Mouse (Mus musculus) ES-Bruce4 (cell line): ENCODE data around the gene Dot1l. TPM values are rescaled to one million over a fixed set of nuclear protein-coding genes. Genes with fewer than 3 reads are reported as not detected.
A peak's percentile ranks its signal among the peaks of the same experiment; 100 is the strongest.

Source experiments
- H3K27ac ChIP-seq: 2 replicates; pipeline ENCODE4 v1.5.1; 2012; ENCODE audit warnings: low read length, inconsistent platforms; ENCODE audit not compliant: insufficient read depth
- H3K27me3 ChIP-seq: 2 replicates; pipeline ENCODE4 v1.6.1; 2012; ENCODE audit warnings: mild to moderate bottlenecking, low read length, inconsistent platforms; ENCODE audit not compliant: control insufficient read depth, poor library complexity, insufficient read depth, severe bottlenecking
- H3K36me3 ChIP-seq: 2 replicates; pipeline ENCODE4 v1.6.1; 2012; ENCODE audit warnings: inconsistent platforms, mild to moderate bottlenecking, low read length, moderate library complexity; ENCODE audit not compliant: control insufficient read depth, poor library complexity, insufficient read depth, severe bottlenecking
- H3K4me1 ChIP-seq: one replicate; pipeline ENCODE4 v1.8.1; 2011; ENCODE audit warnings: low read length; ENCODE audit not compliant: control insufficient read depth, insufficient read depth
- H3K4me3 ChIP-seq: 2 replicates; pipeline ENCODE4 v1.5.1; 2011; ENCODE audit warnings: low read depth, mild to moderate bottlenecking, low read length
- H3K9ac ChIP-seq: 2 replicates; pipeline ENCODE4 v1.6.1; 2012; ENCODE audit warnings: low read depth, mild to moderate bottlenecking, inconsistent platforms; ENCODE audit not compliant: poor library complexity, severe bottlenecking
- H3K9me3 ChIP-seq: replicated peaks from 2 replicates; pipeline ENCODE4 v1.6.1; 2012; ENCODE audit warnings: mild to moderate bottlenecking, low read length, inconsistent platforms; ENCODE audit not compliant: control insufficient read depth, poor library complexity, insufficient read depth, severe bottlenecking
- CTCF ChIP-seq: IDR thresholded peaks from one replicate; pipeline ENCODE4 v1.8.1; 2011; ENCODE audit warnings: low read depth, low read length
- EP300 ChIP-seq: IDR thresholded peaks from 2 replicates; pipeline ENCODE4 v1.6.1; 2011; ENCODE audit warnings: low read depth, low read length; ENCODE audit not compliant: insufficient read depth
- POLR2A ChIP-seq: IDR thresholded peaks from one replicate; pipeline ENCODE4 v1.8.1; 2011; ENCODE audit warnings: low read length; ENCODE audit not compliant: insufficient read depth
- polyA plus RNA-seq: library from polyadenylated mRNA; stranded (reverse); fragments of >200 nt; gene quantifications from 2 replicates; pipeline ENCODE4 v1.2.4, GENCODE M21; 2011; ENCODE audit warnings: low read depth; ENCODE audit not compliant: missing spikeins, insufficient read depth, insufficient read length

Dot1l gene
- polyA plus RNA-seq, 1 experiment, result 42.6 TPM

GRCm38 (mm10) chr10:80792175-80793032, 37.4 kb downstream of the Dot1l start:
- Histone ChIP-seq H3K9ac (peak overlapping the region; percentile 9; the same call in 1 of the 2 replicates), H3K27ac (no peak overlapping the region), H3K9me3 (no peaks in the 10 kb centered on the region), H3K27me3 (no peaks in the 10 kb centered on the region), H3K36me3 (peaks cover 13% of the 10 kb centered on the region), H3K4me1 (peaks cover 2% of the 10 kb centered on the region), H3K4me3 (peak overlapping the region; percentile 19)
- no peak for TF ChIP-seq CTCF
- no peak for TF ChIP-seq EP300
- no peak for TF ChIP-seq POLR2A

GRCm38 (mm10) chr10:80793033-80793784, 38.2 kb downstream of the Dot1l start:
- TF ChIP-seq EP300 (no peak), POLR2A (no peak), CTCF (no peak)
- Histone ChIP-seq H3K36me3 (peaks cover 13% of the 10 kb centered on the region), H3K27me3 (no peaks in the 10 kb centered on the region), H3K9me3 (no peaks in the 10 kb centered on the region), H3K4me1 (peaks cover 2% of the 10 kb centered on the region), H3K9ac (no peak overlapping the region), H3K27ac (no peak overlapping the region), H3K4me3 (no peak overlapping the region)

- Histone ChIP-seq H3K9me3 (no peaks in the 10 kb centered on the region), H3K9ac (no peak overlapping the region), H3K36me3 (peaks cover 8% of the 10 kb centered on the region; the same call in 1 of the 2 replicates), H3K4me1 (peaks cover 2% of the 10 kb centered on the region), H3K27me3 (no peaks in the 10 kb centered on the region), H3K27ac (no peak overlapping the region), H3K4me3 (no peak overlapping the region)
- no peak for TF ChIP-seq EP300
- no peak for TF ChIP-seq POLR2A
- TF ChIP-seq CTCF, result no peak
Observed at GRCm38 (mm10) chr10:80793803-80794202, 38.8 kb downstream of the Dot1l start.

GRCm38 (mm10) chr10:80794750-80795149, 39.7 kb downstream of the Dot1l start:
- Histone ChIP-seq H3K9me3 (no peaks in the 10 kb centered on the region), H3K9ac (no peak overlapping the region), H3K27me3 (no peaks in the 10 kb centered on the region), H3K4me1 (peaks cover 2% of the 10 kb centered on the region), H3K36me3 (peaks cover 3% of the 10 kb centered on the region; the same call in 1 of the 2 replicates), H3K27ac (no peak overlapping the region), H3K4me3 (no peak overlapping the region)
- TF ChIP-seq POLR2A (no peak), CTCF (no peak), EP300 (no peak)

- TF ChIP-seq CTCF (no peak), POLR2A (no peak), EP300 (no peak)
- Histone ChIP-seq H3K9ac (no peak overlapping the region), H3K27me3 (no peaks in the 10 kb centered on the region)
Observed at GRCm38 (mm10) chr10:80796307-80796848, 41.4 kb downstream of the Dot1l start.

More at GRCm38 (mm10) chr10:80796307-80796848, 41.4 kb downstream of the Dot1l start:
- Histone ChIP-seq H3K9me3 (no peaks in the 10 kb centered on the region), H3K27ac (no peak overlapping the region), H3K36me3 (peaks cover 7% of the 10 kb centered on the region), H3K4me1 (peaks cover 2% of the 10 kb centered on the region), H3K4me3 (no peak overlapping the region)
